Mouse (Mus musculus): ENCODE results near the gene Camta1.

DNA sequence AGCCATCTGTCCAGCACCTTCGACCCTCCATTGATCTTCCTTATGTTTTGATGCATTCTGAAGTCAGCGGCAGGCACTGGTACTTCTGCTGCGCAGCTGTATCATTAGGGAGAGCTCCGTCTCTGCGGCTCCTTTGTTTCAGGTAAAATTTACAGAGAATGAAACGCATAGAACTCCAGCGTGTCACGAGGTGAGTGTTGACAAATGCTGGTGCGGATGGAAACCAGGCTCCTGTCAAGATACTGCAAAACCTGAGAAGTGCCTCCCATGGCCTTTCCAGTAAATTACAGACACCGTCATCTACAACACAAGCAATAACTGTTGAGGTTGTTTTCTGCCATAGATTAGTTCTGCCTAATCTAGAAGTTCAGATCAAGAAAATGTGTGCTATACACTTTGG, 328.2 kb downstream of the Camta1 start:
- no peak for TF ChIP-seq CTCF (IDR thresholded peaks at IDR 0.05; ENCODE audit: borderline replicate concordance, control insufficient read depth, extremely low read depth, insufficient read depth, low read length, poor library complexity)
- TF ChIP-seq POLR2A (IDR thresholded peaks at IDR 0.05; ENCODE audit: control insufficient read depth, extremely low read depth, insufficient read depth, low read length, poor library complexity) = no peak
